Mouse (Mus musculus): ENCODE results near the gene Pik3c2g. TPM values are rescaled to one million over a fixed set of nuclear protein-coding genes. Genes with fewer than 3 reads are reported as not detected.

Pik3c2g gene
- total RNA-seq (2014; fragmentation: Nextera tagmentation), result not detected in 2 replicates
- total RNA-seq (2017), result 0.17 and 0.27 TPM in 2 replicates
- polyA plus RNA-seq (2012), result not detected in 2 replicates

DNA sequence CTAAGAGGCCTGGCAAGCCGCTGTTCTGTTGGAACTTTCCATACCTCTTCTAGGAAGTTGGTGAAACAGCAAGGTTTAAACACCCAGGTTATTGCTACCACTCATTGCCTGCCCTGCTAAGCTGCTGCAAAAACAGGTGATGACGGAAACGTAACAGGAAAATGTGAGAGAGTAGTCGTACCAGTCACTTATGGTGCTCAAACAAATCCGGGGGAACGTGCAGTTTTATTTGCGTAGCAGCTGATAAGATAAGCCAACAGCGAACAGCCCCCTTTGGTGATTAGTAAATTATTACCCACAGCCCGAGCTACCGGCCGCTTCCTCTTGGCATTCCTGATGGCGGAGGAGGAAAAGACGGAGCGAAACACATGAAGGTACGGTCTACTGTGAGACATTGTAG is at the start of gene Pik3c2g:
Gene Pik3c2g, plus strand, starts transcription at position 330 of the 400 bp plus-strand sequence.
- H3K36me3 ChIP-seq (replicated peaks), result no peaks in the 10 kb centered on the region
- DNase-seq (ENCODE audit: low spot score), result no peak
- no peak for TF ChIP-seq CTCF (IDR thresholded peaks at IDR 0.05; ENCODE audit: low read depth, low read length)
- TF ChIP-seq GATA2 (IDR thresholded peaks at IDR 0.05; ENCODE audit: borderline replicate concordance, low read depth, low read length), result no peak
- TF ChIP-seq POLR2AphosphoS5 (IDR thresholded peaks at IDR 0.05; ENCODE audit: insufficient replicate concordance, low read depth, low read length), result no peak
- TF ChIP-seq GATA1 (IDR thresholded peaks at IDR 0.05; ENCODE audit: borderline replicate concordance, low read length), result no peak
- no peak for TF ChIP-seq TAL1 (conservative IDR thresholded peaks at IDR 0.05; ENCODE audit: low read depth, low read length)
- H3K27me3 ChIP-seq (ENCODE audit: insufficient read depth, low read length), result no peaks in the 10 kb centered on the region
- no peak within 1 kb of the TSS for H3K4me3 ChIP-seq (ENCODE audit: low read depth, low read length)
- H3K4me1 ChIP-seq (ENCODE audit: insufficient read depth, low read depth, low read length), result no peaks in the 10 kb centered on the region
- peaks cover 20% of the 10 kb centered on the region for H3K9me3 ChIP-seq (replicated peaks)
- ATAC-seq (ENCODE audit: extremely low read depth, insufficient number of reproducible peaks, low FRiP score, poor library complexity, severe bottlenecking), result no peak

DNA sequence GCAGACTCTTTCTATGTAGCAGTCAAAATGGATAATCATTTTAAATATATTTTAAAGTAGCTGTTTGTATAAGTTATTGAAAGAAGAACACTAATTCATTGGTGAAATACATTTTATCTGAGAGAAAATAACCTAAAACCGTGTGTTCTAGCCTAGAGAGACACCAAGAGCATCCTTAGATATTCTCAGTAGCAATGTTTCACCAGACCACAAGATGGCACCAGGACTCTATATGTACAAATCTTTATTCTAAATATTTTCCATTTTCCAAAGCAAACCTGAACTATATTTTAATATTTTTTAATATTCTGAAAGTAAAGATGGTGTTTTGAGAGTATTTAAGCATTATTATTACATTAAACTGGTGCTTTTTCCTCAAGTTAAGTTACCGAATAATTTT is 48.6 kb upstream of the Pik3c2g start:
- no peaks in the 10 kb centered on the region for H3K27me3 ChIP-seq (ENCODE audit: insufficient read depth, low read length)
- TF ChIP-seq GATA1 (IDR thresholded peaks at IDR 0.05; ENCODE audit: borderline replicate concordance, low read length), result no peak
- ATAC-seq (ENCODE audit: extremely low read depth, insufficient number of reproducible peaks, low FRiP score, poor library complexity, severe bottlenecking) (no peak), DNase-seq (ENCODE audit: low spot score) (no peak)
- no peaks in the 10 kb centered on the region for H3K9me3 ChIP-seq (replicated peaks)
- H3K36me3 ChIP-seq (replicated peaks), result no peaks in the 10 kb centered on the region
- no peaks in the 10 kb centered on the region for H3K4me1 ChIP-seq (ENCODE audit: insufficient read depth, low read depth, low read length)
- no peak overlapping the region for H3K4me3 ChIP-seq (ENCODE audit: low read depth, low read length)

DNA sequence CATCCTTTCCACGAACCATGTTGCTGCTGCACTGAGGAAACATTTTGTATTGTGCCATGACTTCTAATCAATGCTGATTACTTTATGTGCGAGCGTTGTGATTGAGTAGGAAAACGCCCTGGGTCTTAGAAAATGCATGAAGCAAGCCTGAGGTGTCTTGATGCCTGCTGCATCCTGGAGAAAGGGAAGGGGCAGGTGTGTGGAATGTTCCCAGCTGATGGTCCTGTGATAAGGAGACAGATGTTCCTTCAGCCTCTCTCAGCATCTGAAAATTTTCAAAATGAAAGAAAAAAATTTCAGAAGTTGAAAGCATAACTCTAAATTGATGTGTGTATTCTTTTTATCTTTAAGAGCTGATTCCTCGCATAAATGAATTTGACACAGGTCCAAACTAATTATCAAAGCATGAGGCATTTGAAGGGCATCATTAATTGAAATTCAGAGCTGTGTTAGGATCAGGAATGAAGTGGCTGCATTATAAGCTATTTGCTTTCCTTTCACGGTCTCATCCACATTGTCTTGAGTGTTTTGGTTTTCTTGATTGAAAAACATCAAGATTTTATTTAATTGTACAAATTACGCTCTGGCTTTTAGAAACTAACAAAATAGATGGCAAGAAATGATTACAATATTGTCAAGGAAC is 31.4 kb upstream of the Pik3c2g start:
- DNase-seq (ENCODE audit: low spot score) (no peak), ATAC-seq (ENCODE audit: extremely low read depth, insufficient number of reproducible peaks, low FRiP score, poor library complexity, severe bottlenecking) (no peak)
- H3K4me1 ChIP-seq (ENCODE audit: insufficient read depth, low read depth, low read length), result no peaks in the 10 kb centered on the region
- no peak overlapping the region for H3K4me3 ChIP-seq (ENCODE audit: low read depth, low read length)
- no peaks in the 10 kb centered on the region for H3K27me3 ChIP-seq (ENCODE audit: insufficient read depth, low read length)
- no peaks in the 10 kb centered on the region for H3K36me3 ChIP-seq (replicated peaks)
- no peak for TF ChIP-seq GATA1 (IDR thresholded peaks at IDR 0.05; ENCODE audit: borderline replicate concordance, low read length)
- TF ChIP-seq GATA2 (IDR thresholded peaks at IDR 0.05; ENCODE audit: borderline replicate concordance, low read depth, low read length), result no peak
- peaks cover 3% of the 10 kb centered on the region for H3K9me3 ChIP-seq (replicated peaks)

DNA sequence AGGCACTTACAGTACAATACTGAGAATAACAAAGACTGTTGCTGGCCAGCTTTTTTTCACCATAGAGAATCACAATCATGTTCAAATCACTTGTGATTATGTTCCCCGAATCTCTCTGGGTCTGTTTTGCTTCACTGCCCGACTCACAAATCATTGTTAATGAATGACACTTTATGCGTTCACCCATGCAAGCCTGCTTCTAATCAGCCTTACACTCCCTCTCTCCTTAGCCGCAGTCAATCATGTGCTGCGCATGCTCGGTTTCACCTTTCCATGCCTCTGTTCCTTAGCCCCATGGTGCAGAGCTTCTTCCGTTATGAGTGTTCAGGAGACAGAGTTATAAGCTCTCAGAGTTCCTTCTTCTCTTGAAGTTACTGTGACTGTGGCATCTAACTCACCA is 17.8 kb upstream of the Pik3c2g start:
- DNase-seq (ENCODE audit: low spot score) (no peak), ATAC-seq (ENCODE audit: extremely low read depth, insufficient number of reproducible peaks, low FRiP score, poor library complexity, severe bottlenecking) (no peak)
- H3K27me3 ChIP-seq (ENCODE audit: insufficient read depth, low read length), result no peaks in the 10 kb centered on the region
- H3K4me3 ChIP-seq (ENCODE audit: low read depth, low read length), result no peak overlapping the region
- TF ChIP-seq GATA1 (IDR thresholded peaks at IDR 0.05; ENCODE audit: borderline replicate concordance, low read length), result no peak
- TF ChIP-seq GATA2 (IDR thresholded peaks at IDR 0.05; ENCODE audit: borderline replicate concordance, low read depth, low read length), result no peak
- TF ChIP-seq TAL1 (conservative IDR thresholded peaks at IDR 0.05; ENCODE audit: low read depth, low read length), result no peak
- TF ChIP-seq CTCF (IDR thresholded peaks at IDR 0.05; ENCODE audit: low read depth, low read length), result no peak
- no peak for TF ChIP-seq POLR2AphosphoS5 (IDR thresholded peaks at IDR 0.05; ENCODE audit: insufficient replicate concordance, low read depth, low read length)
- no peaks in the 10 kb centered on the region for H3K4me1 ChIP-seq (ENCODE audit: insufficient read depth, low read depth, low read length)
- peaks cover 15% of the 10 kb centered on the region for H3K9me3 ChIP-seq (replicated peaks)
- H3K36me3 ChIP-seq (replicated peaks), result no peaks in the 10 kb centered on the region

DNA sequence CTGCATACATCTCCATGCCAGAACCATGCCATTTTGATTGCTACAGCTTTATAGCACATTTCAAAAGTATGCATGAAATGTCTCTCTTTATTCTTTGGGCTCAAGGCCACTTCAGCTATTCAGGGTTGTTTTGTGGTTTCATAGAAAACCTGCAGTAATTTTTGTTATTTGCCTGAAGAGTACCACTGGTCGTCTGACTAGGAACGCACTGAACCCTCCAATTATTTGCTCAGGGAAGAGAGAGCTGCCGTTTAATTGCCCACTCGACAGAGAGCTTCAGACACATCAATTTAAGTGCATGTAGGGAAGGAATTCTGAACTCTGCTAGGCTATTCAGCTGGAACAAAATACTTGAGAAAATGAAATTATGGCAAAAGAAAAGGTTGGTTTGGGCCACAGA is 11.2 kb upstream of the Pik3c2g start:
- no peak overlapping the region for H3K4me3 ChIP-seq (ENCODE audit: low read depth, low read length)
- TF ChIP-seq POLR2AphosphoS5 (IDR thresholded peaks at IDR 0.05; ENCODE audit: insufficient replicate concordance, low read depth, low read length), result no peak
- no peak for TF ChIP-seq CTCF (IDR thresholded peaks at IDR 0.05; ENCODE audit: low read depth, low read length)
- no peak for TF ChIP-seq TAL1 (conservative IDR thresholded peaks at IDR 0.05; ENCODE audit: low read depth, low read length)
- TF ChIP-seq GATA2 (IDR thresholded peaks at IDR 0.05; ENCODE audit: borderline replicate concordance, low read depth, low read length), result no peak
- no peak for TF ChIP-seq GATA1 (IDR thresholded peaks at IDR 0.05; ENCODE audit: borderline replicate concordance, low read length)
- peaks cover 25% of the 10 kb centered on the region for H3K9me3 ChIP-seq (replicated peaks)
- ATAC-seq (ENCODE audit: extremely low read depth, insufficient number of reproducible peaks, low FRiP score, poor library complexity, severe bottlenecking) (no peak), DNase-seq (ENCODE audit: low spot score) (no peak)
- H3K36me3 ChIP-seq (replicated peaks), result no peaks in the 10 kb centered on the region
- H3K4me1 ChIP-seq (ENCODE audit: insufficient read depth, low read depth, low read length), result no peaks in the 10 kb centered on the region
- H3K27me3 ChIP-seq (ENCODE audit: insufficient read depth, low read length), result no peaks in the 10 kb centered on the region

DNA sequence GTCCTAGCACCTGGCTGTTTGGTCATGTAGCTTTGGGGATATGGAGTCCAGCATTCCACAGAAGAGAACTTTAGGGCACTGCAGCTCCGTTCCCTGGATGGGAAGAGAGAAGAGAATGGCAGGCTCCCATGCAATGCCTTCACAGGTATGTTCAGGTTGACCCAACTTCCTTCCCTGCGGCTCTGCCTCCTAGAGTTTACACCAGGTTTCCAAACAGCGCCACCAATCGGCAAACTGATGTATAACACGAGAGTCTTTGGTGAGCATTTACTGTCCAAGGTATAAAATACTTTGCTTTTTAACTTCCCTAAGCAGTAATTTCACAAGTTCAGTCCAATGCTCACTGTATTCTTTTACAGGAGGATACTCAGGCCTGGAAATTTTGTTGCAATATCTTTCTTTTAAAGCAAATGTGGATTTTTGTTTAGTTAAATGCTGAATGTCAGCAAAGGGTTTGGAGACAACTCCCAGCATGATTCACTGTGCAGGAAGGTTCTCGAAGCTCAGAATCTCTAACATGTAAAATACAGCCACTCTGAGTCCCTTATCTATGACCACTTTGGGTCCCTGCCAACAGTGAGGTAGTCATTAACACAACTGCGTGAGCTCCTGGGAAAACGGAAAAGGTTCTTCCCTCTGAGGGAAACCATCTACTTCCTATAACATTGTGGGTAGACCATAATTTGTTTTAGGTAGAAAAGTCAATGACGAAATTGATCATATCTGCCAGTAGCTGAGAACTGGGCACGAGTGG is 10.6 kb upstream of the Pik3c2g start:
- ATAC-seq (ENCODE audit: extremely low read depth, insufficient number of reproducible peaks, low FRiP score, poor library complexity, severe bottlenecking), result no peak
- TF ChIP-seq GATA1 (IDR thresholded peaks at IDR 0.05; ENCODE audit: borderline replicate concordance, low read length) (no peak), TAL1 (conservative IDR thresholded peaks at IDR 0.05; ENCODE audit: low read depth, low read length) (no peak), GATA2 (IDR thresholded peaks at IDR 0.05; ENCODE audit: borderline replicate concordance, low read depth, low read length) (no peak), CTCF (IDR thresholded peaks at IDR 0.05; ENCODE audit: low read depth, low read length) (no peak), POLR2AphosphoS5 (IDR thresholded peaks at IDR 0.05; ENCODE audit: insufficient replicate concordance, low read depth, low read length) (no peak)

More for the DNA sequence above, 10.6 kb upstream of the Pik3c2g start:
- H3K36me3 ChIP-seq (replicated peaks), result no peaks in the 10 kb centered on the region
- no peaks in the 10 kb centered on the region for H3K4me1 ChIP-seq (ENCODE audit: insufficient read depth, low read depth, low read length)
- H3K4me3 ChIP-seq (ENCODE audit: low read depth, low read length), result no peak overlapping the region
- H3K9me3 ChIP-seq (replicated peaks), result peaks cover 25% of the 10 kb centered on the region
- no peak for DNase-seq (ENCODE audit: low spot score)
- no peaks in the 10 kb centered on the region for H3K27me3 ChIP-seq (ENCODE audit: insufficient read depth, low read length)

Measured in G1E (cell line).